Mouse (Mus musculus) hindbrain, embryonic 11.5 days (tissue): ENCODE measurements around the gene Vamp1. TPM values are rescaled to one million over a fixed set of nuclear protein-coding genes. Genes with fewer than 3 reads are reported as not detected.

Experiments used
- ATAC-seq: fragments of 200-750 bp; cut with Nextera tagmentation; 2 replicates; pipeline ENCODE4 v1.8.0; 2017; ENCODE audit warnings: mild to moderate bottlenecking, moderate TSS enrichment, moderate library complexity; ENCODE audit not compliant: low FRiP score
- DNase-seq: peaks from one replicate; pipeline ENCODE4 v3.0.0-alpha.2; 2015; ENCODE audit warnings: low spot score
- H3K27ac ChIP-seq: fragments of 300-500 bp; sonication (generic); 2 replicates; pipeline ENCODE4 v1.5.1; 2014; ENCODE audit warnings: mild to moderate bottlenecking, low read depth, low read length
- H3K27me3 ChIP-seq: fragments of 300-500 bp; sonication (generic); 2 replicates; pipeline ENCODE4 v1.6.1; 2014; ENCODE audit warnings: mild to moderate bottlenecking, low read length, moderate library complexity, mixed read lengths; ENCODE audit not compliant: control insufficient read depth, insufficient read depth
- H3K36me3 ChIP-seq: fragments of 300-500 bp; sonication (generic); 2 replicates; pipeline ENCODE4 v1.6.1; 2014; ENCODE audit warnings: mild to moderate bottlenecking, low read length, moderate library complexity, mixed read lengths; ENCODE audit not compliant: control insufficient read depth, insufficient read depth
- H3K4me1 ChIP-seq: fragments of 300-500 bp; sonication (generic); replicated peaks from 2 replicates; pipeline ENCODE4 v1.6.1; 2014; ENCODE audit warnings: low read length, mixed read lengths; ENCODE audit not compliant: control insufficient read depth, insufficient read depth
- H3K4me2 ChIP-seq: fragments of 300-500 bp; sonication (generic); replicated peaks from 2 replicates; pipeline ENCODE4 v1.6.1; 2014; ENCODE audit warnings: mild to moderate bottlenecking, low read depth, low read length
- H3K4me3 ChIP-seq: fragments of 300-500 bp; sonication (generic); 2 replicates; pipeline ENCODE4 v1.5.1; 2014; ENCODE audit warnings: low read depth, low read length
- H3K9ac ChIP-seq: fragments of 300-500 bp; sonication (generic); 2 replicates; pipeline ENCODE4 v1.6.1; 2014; ENCODE audit warnings: low read depth, low read length
- H3K9me3 ChIP-seq: fragments of 300-500 bp; sonication (generic); 2 replicates; pipeline ENCODE4 v1.6.1; 2016; ENCODE audit warnings: low read length; ENCODE audit not compliant: control insufficient read depth
- WGBS: fragments of 180-500 bp; shearing (Covaris S2); extraction: QIAGEN DNeasy Blood & Tissue Kit; methylation state at CpG from one replicate; pipeline ENCODE4 v1.1.7; 2014; 5-methylcytosine and 5-hydroxymethylcytosine counted together
- polyA plus RNA-seq: library from polyadenylated mRNA; unstranded; fragments of >200 nt; fragmentation: Nextera tagmentation; extraction: Ambion mirVana; gene quantifications from 2 replicates; pipeline ENCODE4 v1.2.1, GENCODE M21; 2014

The Vamp1 gene
- polyA plus RNA-seq, 1 experiment from 2014 or later = 2.3 TPM

GRCm38 (mm10) chr6:125218963-125219362 is 3.6 kb downstream of the Vamp1 start:
- H3K4me1 ChIP-seq = no peaks in the 10 kb centered on the region
- ATAC-seq = no peak
- WGBS = 80% methylated on average over 4 of the region's 4 CpGs
- no peak overlapping the region for H3K4me2 ChIP-seq
- no peak overlapping the region for H3K4me3 ChIP-seq
- H3K9ac ChIP-seq = no peak overlapping the region
- H3K36me3 ChIP-seq = no peaks in the 10 kb centered on the region
- DNase-seq = peak; percentile 70
- H3K27me3 ChIP-seq = no peaks in the 10 kb centered on the region
- no peaks in the 10 kb centered on the region for H3K9me3 ChIP-seq
- no peak overlapping the region for H3K27ac ChIP-seq

GRCm38 (mm10) chr6:125221115-125221745 is 5.9 kb downstream of the Vamp1 start:
- DNase-seq = no peak

GRCm38 (mm10) chr6:125222146-125222545 is 6.8 kb downstream of the Vamp1 start:
- 74% methylated on average over 2 of the region's 2 CpGs for WGBS
- Histone ChIP-seq H3K4me2 (no peak overlapping the region), H3K4me1 (no peaks in the 10 kb centered on the region), H3K27me3 (no peaks in the 10 kb centered on the region), H3K9ac (no peak overlapping the region), H3K4me3 (no peak overlapping the region), H3K27ac (no peak overlapping the region), H3K36me3 (no peaks in the 10 kb centered on the region), H3K9me3 (no peaks in the 10 kb centered on the region)
- no peak for DNase-seq
- ATAC-seq = no peak

More at GRCm38 (mm10) chr6:125221115-125221745, 5.9 kb downstream of the Vamp1 start:
- Histone ChIP-seq H3K4me1 (no peaks in the 10 kb centered on the region), H3K9ac (no peak overlapping the region), H3K27ac (no peak overlapping the region), H3K27me3 (no peaks in the 10 kb centered on the region), H3K4me3 (no peak overlapping the region), H3K36me3 (no peaks in the 10 kb centered on the region), H3K9me3 (no peaks in the 10 kb centered on the region), H3K4me2 (no peak overlapping the region)
- no peak for ATAC-seq
- WGBS = 89% methylated on average over 19 of the region's 20 CpGs

DNA sequence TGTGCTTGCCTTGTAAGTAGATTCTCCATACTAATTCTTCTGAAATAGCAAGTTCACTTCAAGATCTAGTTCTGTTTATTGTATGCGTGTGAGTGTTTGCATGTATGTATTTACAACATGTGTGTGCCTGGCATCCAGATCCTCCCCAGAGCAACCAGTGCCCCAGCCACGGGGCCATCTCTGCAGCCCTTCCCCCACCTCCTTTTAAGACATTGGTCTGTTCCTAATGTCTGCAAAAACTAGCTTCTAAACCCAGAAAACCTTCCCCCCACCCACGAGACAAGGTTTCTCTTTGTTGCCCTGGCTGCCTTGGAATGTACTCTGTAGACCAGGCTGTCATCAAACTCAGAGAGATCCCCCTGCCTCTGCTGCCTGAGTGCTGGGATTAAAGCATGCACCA is 7.2 kb downstream of the Vamp1 start:
- Histone ChIP-seq H3K9ac (no peak overlapping the region), H3K4me3 (no peak overlapping the region), H3K4me1 (no peaks in the 10 kb centered on the region), H3K36me3 (no peaks in the 10 kb centered on the region), H3K9me3 (no peaks in the 10 kb centered on the region), H3K4me2 (no peak overlapping the region), H3K27me3 (no peaks in the 10 kb centered on the region), H3K27ac (no peak overlapping the region)
- 84% methylated on average over 3 of the region's 3 CpGs for WGBS
- ATAC-seq (no peak), DNase-seq (no peak)

GRCm38 (mm10) chr6:125225518-125226115 is 10.3 kb downstream of the Vamp1 start:
- Histone ChIP-seq H3K4me1 (no peaks in the 10 kb centered on the region), H3K36me3 (no peaks in the 10 kb centered on the region), H3K4me3 (no peak overlapping the region), H3K4me2 (no peak overlapping the region), H3K9me3 (no peaks in the 10 kb centered on the region), H3K9ac (no peak overlapping the region), H3K27me3 (no peaks in the 10 kb centered on the region), H3K27ac (no peak overlapping the region)
- DNase-seq = no peak
- no peak for ATAC-seq
- 83% methylated on average over 5 of the region's 5 CpGs for WGBS

GRCm38 (mm10) chr6:125230571-125230970 is 15.2 kb downstream of the Vamp1 start:
- ATAC-seq (no peak), DNase-seq (no peak)
- H3K4me1 ChIP-seq = peaks cover 3% of the 10 kb centered on the region; the same call in 1 of the 2 replicates
- no peak overlapping the region for H3K4me3 ChIP-seq
- no peak overlapping the region for H3K9ac ChIP-seq
- no peak overlapping the region for H3K27ac ChIP-seq
- WGBS = 60% methylated on average over 9 of the region's 9 CpGs
- no peak overlapping the region for H3K4me2 ChIP-seq
- no peaks in the 10 kb centered on the region for H3K36me3 ChIP-seq
- no peaks in the 10 kb centered on the region for H3K9me3 ChIP-seq
- no peaks in the 10 kb centered on the region for H3K27me3 ChIP-seq

DNA sequence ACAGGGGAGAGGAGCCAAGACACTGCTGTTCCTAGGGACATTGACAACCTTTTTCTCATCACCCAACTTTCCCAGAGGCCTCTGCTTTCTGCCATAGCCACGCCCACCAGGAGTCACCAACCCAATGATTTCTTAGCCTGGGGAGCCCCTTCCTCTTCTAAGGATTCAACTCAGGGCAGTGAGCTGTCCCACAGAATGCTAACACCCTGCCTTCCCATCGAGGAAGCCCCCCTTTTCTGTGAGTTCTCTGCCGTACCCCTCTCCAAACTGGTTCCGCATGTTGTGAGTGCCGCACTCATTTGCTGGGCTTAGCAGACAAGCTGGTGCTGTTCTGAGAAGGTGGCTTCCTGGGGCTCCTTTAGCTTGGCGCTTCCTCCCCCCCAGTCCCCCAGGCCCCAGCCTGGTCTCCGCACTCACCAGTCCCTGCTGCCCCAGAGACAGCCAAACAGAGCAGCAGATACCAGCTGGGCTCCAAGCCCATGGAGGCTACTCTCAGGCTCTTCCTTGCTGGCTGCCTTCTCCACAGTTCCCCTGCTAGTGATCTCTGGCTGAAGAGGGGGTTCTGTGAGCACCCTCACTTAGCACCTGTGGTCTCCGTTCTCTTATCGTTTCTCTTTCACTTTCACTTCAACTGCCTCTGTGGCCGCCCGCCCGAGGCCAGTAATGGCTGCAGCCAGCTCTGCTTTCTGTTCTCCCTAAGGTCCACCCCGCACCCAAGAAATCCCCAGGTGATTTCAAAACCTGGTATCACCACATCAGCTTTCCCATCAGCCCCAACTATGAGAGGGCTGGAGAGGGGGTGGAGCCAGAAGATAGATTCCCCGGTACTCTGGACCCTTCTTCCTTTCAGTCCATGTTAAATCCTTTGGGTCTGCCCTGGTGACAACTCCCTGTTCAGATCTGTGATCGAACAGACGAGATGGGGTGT is 16.0 kb downstream of the Vamp1 start, which contains the start of gene Tapbpl:
Gene Tapbpl, minus strand, starts transcription at position 744 of the 928 bp plus-strand sequence.
- no peaks in the 10 kb centered on the region for H3K36me3 ChIP-seq
- WGBS = 14% methylated on average over 16 of the region's 16 CpGs
- peak within 1 kb of the TSS; percentile 78 for H3K4me2 ChIP-seq
- no peak within 1 kb of the TSS for H3K27ac ChIP-seq
- ATAC-seq (peak; percentile 71), DNase-seq (peak; percentile 69)
- H3K4me1 ChIP-seq = peaks cover 3% of the 10 kb centered on the region; the same call in 1 of the 2 replicates
- H3K9me3 ChIP-seq = no peaks in the 10 kb centered on the region
- peak within 1 kb of the TSS; percentile 72 for H3K9ac ChIP-seq
- peak within 1 kb of the TSS; percentile 36 for H3K4me3 ChIP-seq
- no peaks in the 10 kb centered on the region for H3K27me3 ChIP-seq

GRCm38 (mm10) chr6:125232045-125232437 is 16.7 kb downstream of the Vamp1 start:
- H3K27ac ChIP-seq = no peak overlapping the region
- WGBS = 58% methylated on average over 4 of the region's 4 CpGs
- H3K36me3 ChIP-seq = no peaks in the 10 kb centered on the region
- peaks cover 3% of the 10 kb centered on the region; the same call in 1 of the 2 replicates for H3K4me1 ChIP-seq
- peak overlapping the region; percentile 78 for H3K4me2 ChIP-seq
- H3K9ac ChIP-seq = peak overlapping the region; percentile 72; the same call in 1 of the 2 replicates
- DNase-seq = no peak
- no peaks in the 10 kb centered on the region for H3K27me3 ChIP-seq
- ATAC-seq = no peak
- H3K9me3 ChIP-seq = no peaks in the 10 kb centered on the region
- no peak overlapping the region for H3K4me3 ChIP-seq
